Mouse (Mus musculus) liver, postnatal 0 days (tissue): ENCODE results near the gene Hhipl1. TPM values are rescaled to one million over a fixed set of nuclear protein-coding genes. Genes with fewer than 3 reads are reported as not detected.

ENCODE experiments used
- ATAC-seq: fragments of 200-750 bp; cut with Nextera tagmentation; 2 replicates; pipeline ENCODE4 v1.8.0; 2017; ENCODE audit warnings: mild to moderate bottlenecking, moderate library complexity
- DNase-seq: peaks from one replicate; pipeline ENCODE4 v3.0.0-alpha.2; 2016
- H3K27ac ChIP-seq: fragments of 300-500 bp; sonication (generic); 2 replicates; pipeline ENCODE4 v1.5.1; 2014; ENCODE audit warnings: antibody characterized with exemption, moderate library complexity, mild to moderate bottlenecking, low read depth
- H3K27me3 ChIP-seq: fragments of 300-500 bp; sonication (generic); 2 replicates; pipeline ENCODE4 v1.6.1; 2014; ENCODE audit warnings: low read length, control low read depth, mixed read lengths; ENCODE audit not compliant: insufficient read depth
- H3K36me3 ChIP-seq: fragments of 300-500 bp; sonication (generic); replicated peaks from 2 replicates; pipeline ENCODE4 v1.6.1; 2014; ENCODE audit warnings: mild to moderate bottlenecking, control low read depth, low read length, moderate library complexity, mixed read lengths; ENCODE audit not compliant: insufficient read depth
- H3K4me1 ChIP-seq: fragments of 300-500 bp; sonication (generic); 2 replicates; pipeline ENCODE4 v1.6.1; 2014; ENCODE audit warnings: antibody characterized with exemption, mild to moderate bottlenecking, control low read depth; ENCODE audit not compliant: insufficient read depth
- H3K4me2 ChIP-seq: fragments of 300-500 bp; sonication (generic); 2 replicates; pipeline ENCODE4 v1.6.1; 2014; ENCODE audit warnings: low read depth, mild to moderate bottlenecking, low read length, moderate library complexity, mixed read lengths
- H3K4me3 ChIP-seq: fragments of 300-500 bp; sonication (generic); 2 replicates; pipeline ENCODE4 v1.5.1; 2014; ENCODE audit warnings: low read depth, low read length
- H3K9ac ChIP-seq: fragments of 300-500 bp; sonication (generic); replicated peaks from 2 replicates; pipeline ENCODE4 v1.6.1; 2014; ENCODE audit warnings: mild to moderate bottlenecking, moderate library complexity
- H3K9me3 ChIP-seq: fragments of 300-500 bp; sonication (generic); 2 replicates; pipeline ENCODE4 v1.6.1; 2016; ENCODE audit warnings: mild to moderate bottlenecking, control low read depth, low read length, mixed read lengths
- CTCF ChIP-seq: sonication (generic); IDR thresholded peaks from 2 replicates; pipeline ENCODE4 v1.5.1; 2016; ENCODE audit warnings: antibody characterized with exemption, low read depth
- EP300 ChIP-seq: IDR thresholded peaks from 2 replicates; pipeline ENCODE4 v1.6.1; 2016; ENCODE audit warnings: antibody characterized with exemption, low read depth, mild to moderate bottlenecking
- WGBS: fragments of 180-500 bp; shearing (Covaris S2); extraction: QIAGEN DNeasy Blood & Tissue Kit; methylation state at CpG from one replicate; pipeline ENCODE4 v1.1.7; 2014; ENCODE audit not compliant: insufficient replicate concordance; 5-methylcytosine and 5-hydroxymethylcytosine counted together
- polyA plus RNA-seq: library from polyadenylated mRNA; unstranded; fragments of >200 nt; fragmentation: Nextera tagmentation; extraction: Ambion mirVana; gene quantifications from 2 replicates; pipeline ENCODE4 v1.2.1, GENCODE M21; 2015

The Hhipl1 gene
- polyA plus RNA-seq, 1 experiment from 2014 or later: 0.02 TPM

DNA sequence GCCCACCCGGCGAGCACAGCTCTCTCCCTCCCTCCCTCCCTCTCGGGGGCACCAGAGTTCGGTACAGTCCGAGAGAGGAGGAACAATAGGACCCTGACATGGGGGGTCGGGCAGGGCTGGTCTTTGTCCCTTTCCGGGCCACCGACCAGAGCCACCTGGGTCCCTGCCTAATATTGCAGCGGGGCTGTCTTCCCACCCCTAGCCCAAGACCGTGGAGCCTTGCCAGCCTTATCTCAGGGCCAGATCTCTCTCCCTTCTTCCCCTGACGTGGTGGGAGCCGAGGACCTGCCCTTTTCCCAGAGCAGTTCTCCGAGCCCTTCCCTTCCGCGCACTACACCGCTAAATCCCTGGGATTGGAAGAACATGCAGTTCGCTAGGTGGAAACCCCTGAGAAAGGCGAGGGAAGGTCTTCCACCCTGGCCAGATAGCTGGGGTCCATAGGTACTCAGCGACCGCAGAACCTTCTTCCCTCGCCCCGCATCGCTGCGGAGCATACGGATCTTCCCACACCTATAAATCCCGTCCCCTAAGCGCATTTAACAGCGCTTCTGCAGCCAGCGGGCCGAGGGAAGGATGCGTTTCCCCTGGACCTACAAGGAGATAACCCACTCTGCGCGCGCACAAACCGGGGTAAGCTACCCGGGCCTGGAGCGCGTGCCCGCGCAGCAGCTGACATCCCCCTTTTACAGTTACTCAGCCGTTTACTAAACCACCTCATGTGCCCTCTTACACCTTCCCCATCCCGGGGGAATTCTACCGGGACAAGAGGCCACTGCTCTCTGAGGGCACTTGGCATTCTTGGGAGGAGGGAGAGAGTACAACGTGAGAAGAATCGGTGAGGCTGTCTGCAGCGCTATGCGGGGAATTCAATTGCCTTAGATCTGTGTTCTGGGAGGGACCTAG is 29.9 kb upstream of the Hhipl1 start:
- H3K27ac ChIP-seq: peak overlapping the region; percentile 51; the same call in 1 of the 2 replicates
- DNase-seq: peak; percentile 50
- H3K36me3 ChIP-seq: no peaks in the 10 kb centered on the region
- H3K4me2 ChIP-seq: peak overlapping the region; percentile 97
- peak overlapping the region; percentile 62 for H3K9ac ChIP-seq
- TF ChIP-seq CTCF (no peak), EP300 (no peak)
- H3K9me3 ChIP-seq: no peaks in the 10 kb centered on the region
- H3K4me3 ChIP-seq: peak overlapping the region; percentile 63
- under 1% methylated on average over 47 of the region's 47 CpGs for WGBS
- H3K4me1 ChIP-seq: peaks cover 19% of the 10 kb centered on the region
- ATAC-seq: peak; percentile 2; the same call in 1 of the 2 replicates
- H3K27me3 ChIP-seq: peaks cover 36% of the 10 kb centered on the region

DNA sequence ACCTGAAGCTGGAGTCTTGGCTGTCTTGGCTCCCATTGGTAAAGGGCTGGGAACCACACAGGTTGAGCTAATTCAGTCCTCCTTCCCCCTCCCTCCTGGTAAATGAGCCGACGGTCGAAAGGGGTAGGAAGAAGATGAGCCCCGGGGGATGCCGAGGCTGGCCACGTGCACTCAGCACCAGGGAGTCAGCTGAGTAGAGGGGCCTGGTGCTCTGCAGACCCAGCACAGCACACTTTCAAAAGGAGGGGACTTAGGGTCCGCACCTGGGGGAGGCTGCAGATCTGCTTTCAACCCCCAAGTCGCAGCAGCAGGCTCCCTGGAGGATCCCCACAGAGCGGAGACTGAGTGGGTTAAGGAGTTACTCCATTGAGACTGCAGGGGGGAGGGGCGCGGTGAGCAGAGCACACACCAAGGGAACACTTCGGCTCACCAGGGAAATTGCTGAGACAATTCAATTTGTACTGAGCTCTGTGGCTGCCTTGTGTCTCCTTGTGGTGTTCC is 28.7 kb upstream of the Hhipl1 start:
- H3K4me2 ChIP-seq: no peak overlapping the region
- 9% methylated on average over 12 of the region's 12 CpGs for WGBS
- TF ChIP-seq EP300: no peak
- TF ChIP-seq CTCF: no peak
- H3K9ac ChIP-seq: no peak overlapping the region
- H3K4me3 ChIP-seq: no peak overlapping the region
- ATAC-seq: no peak
- peaks cover 11% of the 10 kb centered on the region for H3K4me1 ChIP-seq
- no peak for DNase-seq
- no peaks in the 10 kb centered on the region for H3K9me3 ChIP-seq
- H3K27me3 ChIP-seq: peaks cover 36% of the 10 kb centered on the region
- no peaks in the 10 kb centered on the region for H3K36me3 ChIP-seq
- no peak overlapping the region for H3K27ac ChIP-seq

DNA sequence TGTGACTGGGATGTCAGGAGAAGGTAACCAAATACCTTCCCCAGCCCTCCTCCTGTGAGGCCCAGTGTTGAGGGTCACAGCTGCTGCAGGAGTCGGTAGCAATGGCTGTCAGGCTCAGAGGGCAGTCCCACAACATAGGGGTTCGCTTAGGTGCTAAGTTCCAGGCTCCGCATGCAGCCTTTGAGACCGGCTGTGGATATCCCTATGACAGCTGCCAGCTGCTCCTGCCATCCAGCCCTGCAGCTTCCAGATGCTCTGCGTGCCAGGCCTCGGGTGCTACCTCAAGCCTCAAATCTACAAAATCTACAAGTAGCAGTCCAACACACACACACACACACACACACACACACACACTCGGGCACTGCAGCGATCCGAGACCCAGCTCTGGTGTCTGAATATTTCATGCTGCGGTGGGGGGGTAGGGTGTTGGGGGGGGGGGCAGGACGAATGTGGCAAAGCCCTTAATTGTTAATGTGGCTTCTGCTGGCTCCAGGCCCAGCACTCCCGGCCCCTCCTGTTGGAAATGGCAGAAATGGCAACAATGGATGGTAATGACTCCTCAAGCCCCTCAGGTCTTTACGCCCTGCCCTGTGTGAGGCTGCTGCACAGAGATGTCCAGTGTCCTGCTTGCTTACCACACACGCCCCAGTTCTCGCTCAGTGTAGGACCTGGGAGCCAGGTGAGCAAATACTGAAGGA is 27.7 kb upstream of the Hhipl1 start:
- no peak overlapping the region for H3K9ac ChIP-seq
- H3K4me2 ChIP-seq: no peak overlapping the region
- no peaks in the 10 kb centered on the region for H3K9me3 ChIP-seq
- ATAC-seq (no peak), DNase-seq (no peak)
- 70% methylated on average over 15 of the region's 15 CpGs for WGBS
- no peaks in the 10 kb centered on the region for H3K36me3 ChIP-seq
- no peak for TF ChIP-seq EP300
- no peak for TF ChIP-seq CTCF
- H3K27ac ChIP-seq: no peak overlapping the region
- no peak overlapping the region for H3K4me3 ChIP-seq
- H3K4me1 ChIP-seq: peaks cover 11% of the 10 kb centered on the region
- peaks cover 29% of the 10 kb centered on the region for H3K27me3 ChIP-seq

DNA sequence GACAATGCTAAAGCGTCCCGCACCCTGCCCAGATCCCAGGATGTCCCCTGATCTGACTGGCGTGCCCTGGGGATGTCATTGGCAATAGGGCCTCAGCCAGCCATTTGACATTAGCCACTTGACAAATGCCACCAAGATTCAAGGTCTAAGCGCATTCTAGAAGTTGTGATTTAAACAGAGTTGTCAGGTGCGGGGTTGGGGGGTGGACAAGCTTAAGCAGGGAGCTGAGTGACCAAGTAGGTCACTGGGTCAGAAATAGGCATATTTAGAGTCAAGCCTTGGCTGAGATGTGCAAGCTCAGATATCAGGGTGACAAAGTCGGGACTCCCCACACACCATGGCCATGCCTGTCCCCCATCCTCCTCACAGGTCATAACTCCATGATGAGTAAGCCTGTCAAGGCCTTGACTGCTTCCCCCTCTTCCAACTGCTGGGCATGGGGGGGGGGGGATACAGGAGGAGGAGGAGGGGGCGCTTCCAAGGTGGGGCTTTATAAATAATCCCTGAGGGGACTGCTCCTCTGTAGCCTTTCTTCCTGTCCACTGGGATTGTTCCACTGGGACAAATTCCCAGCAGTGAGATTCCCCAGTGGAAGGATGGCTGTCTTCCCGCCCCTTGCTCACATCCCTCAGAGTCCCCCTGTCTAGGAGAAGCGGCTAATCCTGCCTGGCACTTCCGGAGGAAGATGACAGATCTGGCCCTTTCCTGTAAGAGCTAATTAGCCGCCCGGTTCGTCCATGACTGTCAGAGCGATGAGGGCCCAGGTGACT is 21.4 kb upstream of the Hhipl1 start:
- WGBS: 54% methylated on average over 13 of the region's 14 CpGs

DNA sequence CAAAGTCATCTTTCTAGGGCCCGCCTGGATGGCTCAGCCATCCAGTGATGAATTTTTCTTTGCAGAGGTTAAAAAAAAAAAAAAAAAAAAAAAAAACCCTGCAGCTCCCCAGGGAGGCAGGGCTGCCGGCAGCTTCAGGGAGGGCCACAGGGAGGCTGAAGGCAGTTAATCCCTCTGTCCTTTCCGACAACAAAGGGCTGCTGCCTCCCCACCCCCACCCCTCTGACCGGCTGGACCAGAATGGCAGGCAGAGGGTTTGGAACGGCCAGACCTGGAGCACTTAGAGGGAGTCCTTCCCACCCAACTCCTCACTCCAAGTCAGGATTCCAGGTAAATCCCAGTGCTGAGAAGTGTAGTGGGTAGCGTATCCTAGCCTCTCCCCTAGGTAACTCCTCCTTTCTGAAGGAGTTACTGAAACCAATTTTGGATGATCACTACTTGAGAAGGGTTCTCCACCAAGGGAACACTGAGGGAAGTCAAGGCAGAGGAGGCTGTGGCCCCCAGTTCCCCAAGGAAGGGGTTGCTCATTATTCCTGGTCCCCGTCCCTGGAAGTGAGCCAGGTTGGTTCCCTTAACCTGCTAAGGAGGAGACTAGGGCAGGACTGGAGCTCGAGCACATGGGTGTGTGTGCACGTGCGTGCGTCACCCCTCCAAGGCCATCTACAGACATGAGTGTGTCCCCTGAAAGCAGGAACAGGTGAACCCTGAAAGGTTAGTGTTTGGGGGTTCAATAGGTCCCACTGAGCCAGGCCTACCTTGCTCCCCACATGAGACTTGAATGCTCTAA is 20.7 kb upstream of the Hhipl1 start:
- DNase-seq (no peak), ATAC-seq (no peak)
- H3K36me3 ChIP-seq: no peaks in the 10 kb centered on the region
- 45% methylated on average over 11 of the region's 11 CpGs for WGBS
- H3K4me2 ChIP-seq: no peak overlapping the region
- H3K9me3 ChIP-seq: no peaks in the 10 kb centered on the region
- no peak overlapping the region for H3K4me3 ChIP-seq
- no peaks in the 10 kb centered on the region for H3K4me1 ChIP-seq
- H3K27ac ChIP-seq: no peak overlapping the region
- H3K27me3 ChIP-seq: 0 out of 2 replicates have a peak, but pooled peaks cover 3% of the 10 kb centered on the region
- H3K9ac ChIP-seq: no peak overlapping the region
- TF ChIP-seq EP300: no peak
- TF ChIP-seq CTCF: no peak

More for the DNA sequence above, 21.4 kb upstream of the Hhipl1 start:
- TF ChIP-seq EP300 (no peak), CTCF (no peak)
- Histone ChIP-seq H3K36me3 (no peaks in the 10 kb centered on the region), H3K4me2 (no peak overlapping the region), H3K27me3 (0 out of 2 replicates have a peak, but pooled peaks cover 3% of the 10 kb centered on the region), H3K4me1 (no peaks in the 10 kb centered on the region), H3K4me3 (no peak overlapping the region), H3K9ac (no peak overlapping the region), H3K27ac (no peak overlapping the region), H3K9me3 (no peaks in the 10 kb centered on the region)
- ATAC-seq: no peak
- no peak for DNase-seq
